Mouse (Mus musculus): Measurements from ENCODE around the gene Bbs9. TPM values are rescaled to one million over a fixed set of nuclear protein-coding genes. Genes with fewer than 3 reads are reported as not detected.

Bbs9 gene
- polyA plus RNA-seq, 1 experiment from 2014 or later: 7.1 TPM

GRCm38 (mm10) chr9:22433221-22433620, 42.3 kb upstream of the Bbs9 start:
- no peak for DNase-seq (ENCODE audit: low spot score)
- Histone ChIP-seq H3K4me1 (ENCODE audit: insufficient read depth, low read depth, low read length) (peaks cover 2% of the 10 kb centered on the region; the same call in 1 of the 2 replicates), H3K27me3 (replicated peaks; ENCODE audit: insufficient read depth, low read length) (no peaks in the 10 kb centered on the region), H3K27ac (ENCODE audit: low read length) (no peak overlapping the region), H3K9ac (replicated peaks; ENCODE audit: low read depth) (no peak overlapping the region), H3K4me2 (replicated peaks; ENCODE audit: low read depth, low read length) (no peak overlapping the region), H3K36me3 (ENCODE audit: insufficient read depth, low read length) (no peaks in the 10 kb centered on the region), H3K4me3 (ENCODE audit: low read depth, low read length) (no peak overlapping the region), H3K9me3 (ENCODE audit: low read length) (no peaks in the 10 kb centered on the region)
- no peak for ATAC-seq
- TF ChIP-seq EP300 (IDR thresholded peaks at IDR 0.05) (no peak), CTCF (IDR thresholded peaks at IDR 0.05) (no peak)
- 79% methylated on average over 2 of the region's 2 CpGs for WGBS

DNA sequence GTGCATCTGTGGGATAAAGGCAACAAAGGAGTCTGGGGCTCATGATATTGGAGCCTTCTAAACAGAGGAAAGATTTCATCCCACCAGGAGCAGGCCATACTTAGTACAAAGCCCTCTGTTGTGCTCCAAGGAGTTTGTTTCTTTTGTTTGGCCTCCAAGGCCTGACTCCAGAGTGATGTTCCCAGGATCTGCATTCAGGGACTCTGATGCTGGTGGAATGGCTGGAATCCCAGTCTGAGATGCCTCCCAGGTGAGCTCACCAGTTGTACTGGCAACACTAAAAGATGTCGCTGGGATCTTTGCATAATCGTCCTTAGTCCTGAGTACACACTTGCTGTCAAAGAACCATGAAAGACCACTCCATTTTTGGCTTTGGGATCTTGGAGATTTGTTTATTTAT, 41.4 kb upstream of the Bbs9 start:
- Histone ChIP-seq H3K9ac (replicated peaks; ENCODE audit: low read depth) (no peak overlapping the region), H3K4me1 (ENCODE audit: insufficient read depth, low read depth, low read length) (peaks cover 2% of the 10 kb centered on the region; the same call in 1 of the 2 replicates), H3K4me3 (ENCODE audit: low read depth, low read length) (no peak overlapping the region), H3K9me3 (ENCODE audit: low read length) (no peaks in the 10 kb centered on the region), H3K27me3 (replicated peaks; ENCODE audit: insufficient read depth, low read length) (no peaks in the 10 kb centered on the region), H3K27ac (ENCODE audit: low read length) (no peak overlapping the region), H3K36me3 (ENCODE audit: insufficient read depth, low read length) (no peaks in the 10 kb centered on the region), H3K4me2 (replicated peaks; ENCODE audit: low read depth, low read length) (no peak overlapping the region)
- ATAC-seq (no peak), DNase-seq (ENCODE audit: low spot score) (no peak)
- 80% methylated on average over 2 of the region's 2 CpGs for WGBS
- TF ChIP-seq EP300 (IDR thresholded peaks at IDR 0.05) (no peak), CTCF (IDR thresholded peaks at IDR 0.05) (no peak)

DNA sequence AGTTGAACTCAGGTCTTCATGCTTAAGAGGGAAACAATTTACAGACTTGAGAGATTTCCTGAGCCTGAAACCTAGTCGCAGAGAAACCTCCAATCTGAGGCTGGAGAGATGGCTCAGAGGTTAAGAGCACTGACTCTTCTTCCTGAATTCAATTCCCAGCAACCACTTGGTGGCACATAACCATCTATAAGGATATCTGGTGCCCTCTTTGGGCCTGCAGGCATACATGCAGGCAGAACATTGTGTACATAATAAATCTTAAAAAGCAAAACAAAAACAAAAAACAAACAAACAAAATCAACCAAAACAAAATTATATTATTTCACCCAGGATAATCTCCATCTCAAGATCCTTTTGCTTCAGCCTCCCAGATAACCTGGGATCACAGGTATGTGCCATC, 36.7 kb upstream of the Bbs9 start:
- 76% methylated on average over 1 of the region's 1 CpGs for WGBS
- Histone ChIP-seq H3K36me3 (ENCODE audit: insufficient read depth, low read length) (no peaks in the 10 kb centered on the region), H3K4me3 (ENCODE audit: low read depth, low read length) (no peak overlapping the region), H3K27ac (ENCODE audit: low read length) (no peak overlapping the region), H3K27me3 (replicated peaks; ENCODE audit: insufficient read depth, low read length) (no peaks in the 10 kb centered on the region), H3K4me2 (replicated peaks; ENCODE audit: low read depth, low read length) (no peak overlapping the region), H3K4me1 (ENCODE audit: insufficient read depth, low read depth, low read length) (no peaks in the 10 kb centered on the region), H3K9ac (replicated peaks; ENCODE audit: low read depth) (no peak overlapping the region), H3K9me3 (ENCODE audit: low read length) (no peaks in the 10 kb centered on the region)
- TF ChIP-seq CTCF (IDR thresholded peaks at IDR 0.05): no peak
- no peak for TF ChIP-seq EP300 (IDR thresholded peaks at IDR 0.05)
- DNase-seq (ENCODE audit: low spot score) (no peak), ATAC-seq (no peak)

DNA sequence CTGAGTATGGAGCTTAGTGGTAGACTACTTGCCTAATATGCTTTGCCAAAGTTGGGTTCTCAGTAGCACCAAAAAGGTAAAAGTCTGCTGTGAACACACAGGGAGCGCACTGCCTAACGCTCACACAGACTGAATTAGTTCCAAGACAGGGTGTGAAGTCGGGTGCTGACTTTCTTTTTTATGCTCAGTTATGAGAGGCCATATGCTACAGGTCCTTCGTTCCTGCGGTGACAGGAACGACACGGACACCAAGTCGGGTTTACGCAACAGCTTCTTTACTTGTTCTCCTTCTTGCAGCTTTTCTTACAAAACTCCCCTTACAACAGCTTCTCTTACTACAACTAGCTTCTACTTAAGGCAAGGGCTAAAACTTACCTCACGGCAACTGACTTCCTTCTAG, 32.4 kb upstream of the Bbs9 start:
- Histone ChIP-seq H3K27ac (ENCODE audit: low read length) (no peak overlapping the region), H3K4me2 (replicated peaks; ENCODE audit: low read depth, low read length) (no peak overlapping the region), H3K9ac (replicated peaks; ENCODE audit: low read depth) (no peak overlapping the region), H3K9me3 (ENCODE audit: low read length) (no peaks in the 10 kb centered on the region), H3K4me3 (ENCODE audit: low read depth, low read length) (no peak overlapping the region), H3K27me3 (replicated peaks; ENCODE audit: insufficient read depth, low read length) (no peaks in the 10 kb centered on the region), H3K4me1 (ENCODE audit: insufficient read depth, low read depth, low read length) (no peaks in the 10 kb centered on the region), H3K36me3 (ENCODE audit: insufficient read depth, low read length) (peaks cover 12% of the 10 kb centered on the region; the same call in 1 of the 2 replicates)
- ATAC-seq (peak; percentile 11; the same call in 1 of the 2 replicates), DNase-seq (ENCODE audit: low spot score) (no peak)
- TF ChIP-seq CTCF (IDR thresholded peaks at IDR 0.05): no peak
- no peak for TF ChIP-seq EP300 (IDR thresholded peaks at IDR 0.05)
- 75% methylated on average over 10 of the region's 10 CpGs for WGBS

GRCm38 (mm10) chr9:22445123-22445522, 30.4 kb upstream of the Bbs9 start:
- TF ChIP-seq EP300 (IDR thresholded peaks at IDR 0.05) (no peak), CTCF (IDR thresholded peaks at IDR 0.05) (no peak)
- DNase-seq (ENCODE audit: low spot score) (no peak), ATAC-seq (no peak)
- Histone ChIP-seq H3K4me2 (replicated peaks; ENCODE audit: low read depth, low read length) (no peak overlapping the region), H3K9me3 (ENCODE audit: low read length) (no peaks in the 10 kb centered on the region), H3K27me3 (replicated peaks; ENCODE audit: insufficient read depth, low read length) (no peaks in the 10 kb centered on the region), H3K9ac (replicated peaks; ENCODE audit: low read depth) (no peak overlapping the region), H3K4me1 (ENCODE audit: insufficient read depth, low read depth, low read length) (no peaks in the 10 kb centered on the region), H3K27ac (ENCODE audit: low read length) (no peak overlapping the region), H3K36me3 (ENCODE audit: insufficient read depth, low read length) (peaks cover 31% of the 10 kb centered on the region; the same call in 1 of the 2 replicates), H3K4me3 (ENCODE audit: low read depth, low read length) (no peak overlapping the region)
- WGBS: 82% methylated on average over 1 of the region's 1 CpGs

DNA sequence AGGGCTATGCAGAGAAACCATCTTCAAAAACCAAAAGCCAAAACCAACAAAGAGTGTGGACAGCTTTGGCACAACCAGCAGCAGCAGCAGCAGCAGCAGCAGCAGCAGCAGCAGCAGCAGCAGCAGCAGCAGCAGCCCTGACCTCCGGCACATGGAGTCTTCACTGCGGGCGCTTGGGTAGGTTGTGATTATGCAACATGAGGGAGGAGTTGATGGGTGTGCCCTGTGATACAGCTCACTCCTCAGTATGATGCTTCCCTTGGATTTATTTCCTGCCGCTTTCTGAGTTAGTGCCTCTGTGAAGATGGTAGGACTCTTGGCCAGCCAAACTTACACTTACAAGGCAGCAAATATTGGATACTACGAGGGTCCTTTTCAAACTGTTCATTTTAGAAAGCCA, 28.3 kb upstream of the Bbs9 start:
- H3K9me3 ChIP-seq (ENCODE audit: low read length): no peaks in the 10 kb centered on the region
- peak; percentile 19 for DNase-seq (ENCODE audit: low spot score)
- H3K27ac ChIP-seq (ENCODE audit: low read length): no peak overlapping the region
- no peak overlapping the region for H3K9ac ChIP-seq (replicated peaks; ENCODE audit: low read depth)
- no peak overlapping the region for H3K4me3 ChIP-seq (ENCODE audit: low read depth, low read length)
- H3K4me1 ChIP-seq (ENCODE audit: insufficient read depth, low read depth, low read length): no peaks in the 10 kb centered on the region
- no peak for ATAC-seq
- H3K36me3 ChIP-seq (ENCODE audit: insufficient read depth, low read length): peaks cover 45% of the 10 kb centered on the region
- H3K27me3 ChIP-seq (replicated peaks; ENCODE audit: insufficient read depth, low read length): no peaks in the 10 kb centered on the region
- H3K4me2 ChIP-seq (replicated peaks; ENCODE audit: low read depth, low read length): no peak overlapping the region
- 70% methylated on average over 5 of the region's 5 CpGs for WGBS
- no peak for TF ChIP-seq EP300 (IDR thresholded peaks at IDR 0.05)
- TF ChIP-seq CTCF (IDR thresholded peaks at IDR 0.05): no peak

DNA sequence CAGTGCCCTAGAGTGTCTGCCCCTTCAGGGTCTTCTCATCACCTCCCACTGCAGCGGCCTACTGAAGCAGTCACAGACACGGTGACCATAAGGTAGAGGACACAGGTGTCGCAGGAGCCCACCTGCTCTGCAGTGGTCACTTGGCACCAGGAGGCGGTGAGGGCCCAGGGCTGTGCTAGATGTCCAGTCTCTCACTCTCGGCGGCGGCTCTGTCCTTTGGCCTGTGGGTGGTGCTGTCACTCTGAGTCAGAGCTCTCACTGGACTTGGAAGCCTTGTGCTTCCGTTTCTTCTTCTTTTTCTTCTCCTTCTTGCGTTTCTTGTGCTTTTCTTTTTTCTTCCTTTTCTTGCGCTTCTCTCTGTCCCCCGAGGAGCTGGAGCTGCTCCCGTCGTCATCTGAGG, 27.1 kb upstream of the Bbs9 start:
- no peaks in the 10 kb centered on the region for H3K27me3 ChIP-seq (replicated peaks; ENCODE audit: insufficient read depth, low read length)
- ATAC-seq (no peak), DNase-seq (ENCODE audit: low spot score) (no peak)
- H3K4me3 ChIP-seq (ENCODE audit: low read depth, low read length): no peak overlapping the region
- WGBS: 84% methylated on average over 13 of the region's 13 CpGs
- H3K9me3 ChIP-seq (ENCODE audit: low read length): no peaks in the 10 kb centered on the region
- no peak overlapping the region for H3K4me2 ChIP-seq (replicated peaks; ENCODE audit: low read depth, low read length)
- no peak for TF ChIP-seq EP300 (IDR thresholded peaks at IDR 0.05)
- TF ChIP-seq CTCF (IDR thresholded peaks at IDR 0.05): peak; percentile 33; the same call in 1 of the 2 replicates
- H3K9ac ChIP-seq (replicated peaks; ENCODE audit: low read depth): no peak overlapping the region
- peaks cover 55% of the 10 kb centered on the region for H3K36me3 ChIP-seq (ENCODE audit: insufficient read depth, low read length)
- H3K27ac ChIP-seq (ENCODE audit: low read length): no peak overlapping the region
- no peaks in the 10 kb centered on the region for H3K4me1 ChIP-seq (ENCODE audit: insufficient read depth, low read depth, low read length)
